9 mouse cellular contexts compared by ENCODE assay signal in genomic region chr11:82684676-82685075, GRCm38 (mm10).
DNase-seq lines count a peak whose midpoint lies in the region; ATAC-seq and TF ChIP-seq lines count a peak whose summit lies in the region.
"Had no signal": no experiment of that assay in that cellular context is flagged by ENCODE, and none has a peak within 500 bp of the region (broad histone marks: within the 10 kb centered on the region; RNA-seq: fewer than 3 reads in every experiment).

No protein-coding gene starts in this region.

- 73% methylated on average over 6 of the region's 6 CpGs for WGBS in liver, adult 2 months
- 71% methylated on average over 6 of the region's 6 CpGs for WGBS in liver, postnatal 0 days (ENCODE audit: insufficient replicate concordance)

- intact Hi-C loops in gastrocnemius, postnatal 14 days (cut with DNase I; ENCODE audit: low total_unique reads), result no loop called here

- no peak overlapping the region for H3K4me3 ChIP-seq in liver, adult 2 months (ENCODE audit: insufficient read depth, low read depth, low read length)
- H3K4me3 ChIP-seq in liver, postnatal 0 days (ENCODE audit: low read depth, low read length), result no peak overlapping the region
- H3K4me3 ChIP-seq: heart, embryonic 13.5 days had no signal

- H3K4me2 ChIP-seq in liver, postnatal 0 days (ENCODE audit: low read depth, low read length), result no peak overlapping the region
- H3K4me2 ChIP-seq: heart, embryonic 13.5 days had no signal

- H3K36me3 ChIP-seq in liver, adult 2 months (ENCODE audit: control insufficient read depth, insufficient read depth, low read length), result no peaks in the 10 kb centered on the region
- no peaks in the 10 kb centered on the region for H3K36me3 ChIP-seq in liver, postnatal 0 days (replicated peaks; ENCODE audit: insufficient read depth, low read length)
- H3K36me3 ChIP-seq: heart, embryonic 13.5 days had no signal

- no peak for TF ChIP-seq POLR2A in liver, adult 2 months (IDR thresholded peaks at IDR 0.05; ENCODE audit: extremely low read depth, insufficient read depth, low read length)

- TF ChIP-seq CTCF in liver, adult 2 months (IDR thresholded peaks at IDR 0.05; ENCODE audit: low read depth, low read length), result no peak
- no peak for TF ChIP-seq CTCF in liver, postnatal 0 days (IDR thresholded peaks at IDR 0.05; ENCODE audit: low read depth)

- 0 out of 2 replicates have a peak, but pooled peaks cover 4% of the 10 kb centered on the region for H3K27me3 ChIP-seq in liver, adult 2 months (ENCODE audit: control insufficient read depth, insufficient read depth, low read length)
- H3K27me3 ChIP-seq in liver, postnatal 0 days (ENCODE audit: insufficient read depth, low read length), result no peaks in the 10 kb centered on the region

- no peak for ATAC-seq in liver, postnatal 0 days
- no peak for ATAC-seq in erythroblast, adult 5-6 weeks (replicated peaks; ENCODE audit: low FRiP score, poor library complexity, severe bottlenecking)

- H3K4me1 ChIP-seq in liver, adult 2 months (ENCODE audit: control insufficient read depth, insufficient read depth, low read length), result no peaks in the 10 kb centered on the region
- no peaks in the 10 kb centered on the region for H3K4me1 ChIP-seq in liver, postnatal 0 days (ENCODE audit: insufficient read depth)
- H3K4me1 ChIP-seq: heart, embryonic 13.5 days had no signal

- no peaks in the 10 kb centered on the region for H3K79me2 ChIP-seq in liver, adult 2 months (ENCODE audit: control insufficient read depth, insufficient read depth, low read length)

- no peak for TF ChIP-seq EP300 in liver, postnatal 0 days (IDR thresholded peaks at IDR 0.05; ENCODE audit: low read depth)

- H3K27ac ChIP-seq in liver, adult 2 months (replicated peaks; ENCODE audit: insufficient read depth, low read depth, low read length), result no peak overlapping the region
- H3K27ac ChIP-seq in liver, postnatal 0 days (ENCODE audit: low read depth), result no peak overlapping the region
- H3K27ac ChIP-seq: heart, embryonic 13.5 days had no signal

- no peak overlapping the region for H3K9ac ChIP-seq in liver, adult 2 months (ENCODE audit: low read depth, low read length)
- no peak overlapping the region for H3K9ac ChIP-seq in liver, postnatal 0 days (replicated peaks)
- H3K9ac ChIP-seq: heart, embryonic 13.5 days had no signal

- no peaks in the 10 kb centered on the region for H3K9me3 ChIP-seq in liver, postnatal 0 days (ENCODE audit: low read length)
- H3K9me3 ChIP-seq: heart, embryonic 13.5 days had no signal

- DNase-seq in liver, adult 2 months (ENCODE audit: extremely low read depth, low read depth, low spot score), result peak; percentile 30
- no peak for DNase-seq in liver, postnatal 0 days
- peak; percentile 75 for DNase-seq in cerebellum, adult 9-10 months
- DNase-seq in gastrocnemius, postnatal 14 days, result peak; percentile 72
- peak; percentile 62 to 76 for DNase-seq in layer of hippocampus, adult 8-10 months (ENCODE audit: low spot score in 2 of 2)
- DNase-seq in ovary, postnatal 14 days (ENCODE audit: low spot score), result peak; percentile 48
- no peak for DNase-seq in spleen, adult 18-20 months

Comparison
In these comparisons a context has a peak if more than half of its experiments do, and no peak if none do; other contexts are left out.
1. DNase-seq: peak in liver, adult 2 months (single experiment), cerebellum, adult 9-10 months (single experiment), gastrocnemius, postnatal 14 days (single experiment), layer of hippocampus, adult 8-10 months (2 of 2) and ovary, postnatal 14 days (single experiment); none in liver, postnatal 0 days (single experiment) and spleen, adult 18-20 months (0 of 2).